Mouse (Mus musculus) MEL (cell line): ENCODE measurements around the gene Hlcs. TPM values are rescaled to one million over a fixed set of nuclear protein-coding genes. Genes with fewer than 3 reads are reported as not detected.

Experiments
- DNase-seq: peaks from one replicate; pipeline ENCODE4 v3.0.0; 2011; ENCODE audit warnings: low read depth, low spot score
- H3K27ac ChIP-seq: 2 replicates; pipeline ENCODE4 v1.5.1; 2012; ENCODE audit warnings: low read depth, mild to moderate bottlenecking, control low read depth, low read length, moderate library complexity; ENCODE audit not compliant: control insufficient read depth
- H3K27me3 ChIP-seq, 2 experiments: fragments of 150-350 bp in 1 of 2; sonication (generic) in 1 of 2; 2 replicates each; pipeline ENCODE4 v1.6.1; 2012; ENCODE audit warnings: low read length in 2 of 2, mild to moderate bottlenecking in 2 of 2, improper control_type of control experiment in 1 of 2, moderate library complexity in 1 of 2; ENCODE audit not compliant: insufficient read depth in 2 of 2, control insufficient read depth in 1 of 2
- H3K36me3 ChIP-seq, 2 experiments: 2 replicates each; pipeline ENCODE4 v1.6.1; 2012 to 2014; ENCODE audit warnings: low read length in 2 of 2, improper control_type of control experiment in 1 of 2, inconsistent platforms in 1 of 2, mild to moderate bottlenecking in 1 of 2; ENCODE audit not compliant: insufficient read depth in 2 of 2, control insufficient read depth in 1 of 2
- H3K4me1 ChIP-seq, 2 experiments: fragments of 150-350 bp in 1 of 2; sonication (generic) in 1 of 2; 2 replicates each; pipeline ENCODE4 v1.6.1; 2012; ENCODE audit warnings: low read length in 2 of 2, improper control_type of control experiment in 1 of 2, mild to moderate bottlenecking in 1 of 2; ENCODE audit not compliant: insufficient read depth in 2 of 2, control insufficient read depth in 1 of 2
- H3K4me3 ChIP-seq, 2 experiments: fragments of 150-350 bp in 1 of 2; sonication (generic) in 1 of 2; 2 replicates each; pipeline ENCODE4 v1.5.1; 2012; ENCODE audit warnings: low read depth in 2 of 2, low read length in 2 of 2, mild to moderate bottlenecking in 2 of 2, moderate library complexity in 2 of 2, control low read depth in 1 of 2, improper control_type of control experiment in 1 of 2; ENCODE audit not compliant: control insufficient read depth in 1 of 2, insufficient read depth in 1 of 2
- H3K79me2 ChIP-seq: 2 replicates; pipeline ENCODE4 v1.6.1; 2012; ENCODE audit warnings: mild to moderate bottlenecking, low read length, moderate library complexity; ENCODE audit not compliant: control insufficient read depth, poor library complexity, insufficient read depth
- H3K9ac ChIP-seq: 2 replicates; pipeline ENCODE4 v1.6.1; 2012; ENCODE audit warnings: low read depth, mild to moderate bottlenecking, control low read depth, low read length, moderate library complexity; ENCODE audit not compliant: control insufficient read depth, poor library complexity, severe bottlenecking
- H3K9me3 ChIP-seq: fragments of 150-350 bp; sonication (generic); replicated peaks from 2 replicates; pipeline ENCODE4 v1.6.1; 2012; ENCODE audit warnings: mild to moderate bottlenecking, low read length, improper control_type of control experiment, moderate library complexity; ENCODE audit not compliant: insufficient read depth
- BHLHE40 ChIP-seq: IDR thresholded peaks from 2 replicates; pipeline ENCODE4 v1.6.1; 2012; ENCODE audit warnings: low read depth, mild to moderate bottlenecking, inconsistent platforms, low read length, improper control_type of control experiment, borderline replicate concordance
- ELF1 ChIP-seq: IDR thresholded peaks from 2 replicates; pipeline ENCODE4 v1.6.1; 2014; ENCODE audit warnings: low read depth, mild to moderate bottlenecking, inconsistent platforms, low read length, improper control_type of control experiment, moderate library complexity
- EP300 ChIP-seq, 2 experiments: IDR thresholded peaks; 2 replicates each; pipeline ENCODE4 v1.6.1; 2011; ENCODE audit warnings: improper control_type of control experiment in 2 of 2, low read length in 2 of 2, low read depth in 1 of 2, mild to moderate bottlenecking in 1 of 2
- ETS1 ChIP-seq: IDR thresholded peaks from 2 replicates; pipeline ENCODE4 v1.6.1; 2012; ENCODE audit warnings: low read depth, mild to moderate bottlenecking, inconsistent platforms, low read length, improper control_type of control experiment, moderate library complexity
- GATA1 ChIP-seq: IDR thresholded peaks from 2 replicates; pipeline ENCODE4 v1.6.1; 2011; ENCODE audit warnings: low read depth, low read length, improper control_type of control experiment
- JUND ChIP-seq: IDR thresholded peaks from 2 replicates; pipeline ENCODE4 v1.6.1; 2011; ENCODE audit warnings: low read depth, mild to moderate bottlenecking, improper control_type of control experiment, low read length
- KAT2A ChIP-seq: conservative IDR thresholded peaks from 2 replicates; pipeline ENCODE4 v1.6.1; 2012; ENCODE audit warnings: low read depth, low read length, improper control_type of control experiment, inconsistent platforms
- MAFK ChIP-seq: IDR thresholded peaks from 2 replicates; pipeline ENCODE4 v1.6.1; 2011; ENCODE audit warnings: low read depth, mild to moderate bottlenecking, low read length, improper control_type of control experiment, borderline replicate concordance
- MAZ ChIP-seq: IDR thresholded peaks from 2 replicates; pipeline ENCODE4 v1.6.1; 2012; ENCODE audit warnings: low read depth, mild to moderate bottlenecking, inconsistent platforms, low read length, improper control_type of control experiment
- MEF2A ChIP-seq: IDR thresholded peaks from 2 replicates; pipeline ENCODE4 v1.6.1; 2014; ENCODE audit warnings: low read depth, mild to moderate bottlenecking, inconsistent platforms, low read length, improper control_type of control experiment; ENCODE audit not compliant: poor library complexity, insufficient replicate concordance, severe bottlenecking; ENCODE audit errors: extremely low read depth
- MXI1 ChIP-seq: IDR thresholded peaks from 2 replicates; pipeline ENCODE4 v1.6.1; 2011; ENCODE audit warnings: mild to moderate bottlenecking, low read depth, low read length, improper control_type of control experiment
- MYC ChIP-seq: IDR thresholded peaks from 2 replicates; pipeline ENCODE4 v1.6.1; 2011; ENCODE audit warnings: low read depth, mild to moderate bottlenecking, low read length, improper control_type of control experiment, moderate library complexity
- NRF1 ChIP-seq: IDR thresholded peaks from 2 replicates; pipeline ENCODE4 v1.6.1; 2014; ENCODE audit warnings: low read depth, mild to moderate bottlenecking, inconsistent platforms, low read length, improper control_type of control experiment, moderate library complexity; ENCODE audit not compliant: poor library complexity, insufficient read depth, severe bottlenecking
- RCOR1 ChIP-seq: IDR thresholded peaks from 2 replicates; pipeline ENCODE4 v1.6.1; 2012; ENCODE audit warnings: low read depth, mild to moderate bottlenecking, inconsistent platforms, low read length, improper control_type of control experiment
- SIN3A ChIP-seq: IDR thresholded peaks from 2 replicates; pipeline ENCODE4 v1.6.1; 2012; ENCODE audit warnings: low read length, improper control_type of control experiment, inconsistent platforms
- SMC3 ChIP-seq: IDR thresholded peaks from 2 replicates; pipeline ENCODE4 v1.6.1; 2011; ENCODE audit warnings: low read depth, low read length, improper control_type of control experiment
- TAL1 ChIP-seq: IDR thresholded peaks from 2 replicates; pipeline ENCODE4 v1.6.1; 2012; ENCODE audit warnings: mild to moderate bottlenecking, inconsistent platforms, low read length, moderate library complexity, mixed read lengths
- TBP ChIP-seq: IDR thresholded peaks from 2 replicates; pipeline ENCODE4 v1.8.0; 2011; ENCODE audit warnings: low read depth, low read length, improper control_type of control experiment
- TCF12 ChIP-seq: IDR thresholded peaks from 2 replicates; pipeline ENCODE4 v1.6.1; 2014; ENCODE audit warnings: low read depth, mild to moderate bottlenecking, inconsistent platforms, low read length, improper control_type of control experiment, moderate library complexity
- UBTF ChIP-seq: IDR thresholded peaks from 2 replicates; pipeline ENCODE4 v1.6.1; 2012; ENCODE audit warnings: low read depth, mild to moderate bottlenecking, inconsistent platforms, low read length, improper control_type of control experiment, moderate library complexity, borderline replicate concordance; ENCODE audit not compliant: insufficient read depth
- ZC3H11A ChIP-seq: IDR thresholded peaks from 2 replicates; pipeline ENCODE4 v1.6.1; 2012; ENCODE audit warnings: low read depth, mild to moderate bottlenecking, inconsistent platforms, low read length, improper control_type of control experiment
- ZKSCAN1 ChIP-seq: IDR thresholded peaks from 2 replicates; pipeline ENCODE4 v1.6.1; 2012; ENCODE audit warnings: low read depth, mild to moderate bottlenecking, inconsistent platforms, low read length, improper control_type of control experiment, moderate library complexity
- ZMIZ1 ChIP-seq: IDR thresholded peaks from 2 replicates; pipeline ENCODE4 v1.6.1; 2012; ENCODE audit warnings: low read depth, mild to moderate bottlenecking, inconsistent platforms, low read length, improper control_type of control experiment, moderate library complexity
- polyA plus RNA-seq, 2 experiments: library from polyadenylated mRNA; stranded (reverse) in 1 of 2; unstranded in 1 of 2; fragments of >175 nt in 1 of 2; fragments of >200 nt in 1 of 2; gene quantifications; 2 replicates each; pipeline versions ENCODE4 v1.2.1 to v1.2.4; 2012; ENCODE audit warnings: low replicate concordance in 2 of 2, low read depth in 1 of 2; ENCODE audit not compliant: insufficient read length in 2 of 2, insufficient read depth in 1 of 2, missing spikeins in 1 of 2
- total RNA-seq: library from RNA; depleted of rRNA; stranded (reverse); fragments of 300-350 nt; gene quantifications from 2 replicates; pipeline ENCODE4 v1.2.3, GENCODE M21; 2012

Gene Hlcs
- total and polyA plus RNA-seq, 3 experiments: 3.3 to 6.4 TPM; not detected in 1

- peaks cover 0 to 25% of the 10 kb centered on the region in 2 experiments; a peak in 2 of 4 replicates for H3K36me3 ChIP-seq
- peak overlapping the region; percentile 38; the same call in 1 of the 2 replicates for H3K27ac ChIP-seq
- TF ChIP-seq KAT2A (no peak), GATA1 (peak; percentile 80), ETS1 (peak; percentile 68), RCOR1 (peak; percentile 44; the same call in 1 of the 2 replicates), TCF12 (peak; percentile 69), TBP (no peak), MYC (no peak), BHLHE40 (no peak), SIN3A (peak; percentile 1; the same call in 1 of the 2 replicates), MEF2A (no peak), TAL1 (peak; percentile 12; the same call in 1 of the 2 replicates), MAFK (no peak), MAZ (no peak), ELF1 (no peak), JUND (peak; percentile 64), ZC3H11A (no peak), NRF1 (no peak), UBTF (no peak), MXI1 (peak; percentile 50; the same call in 1 of the 2 replicates), ZKSCAN1 (no peak), ZMIZ1 (no peak), EP300 (IDR thresholded peaks at IDR 0.05; ENCODE audit: low read depth in 1 of 2, low read length in 2 of 2) (peak; percentile 53 to 70), SMC3 (no peak)
- H3K4me3 ChIP-seq: peak overlapping the region; percentile 12 to 31; a peak in 2 of 4 replicates
- no peaks in the 10 kb centered on the region for H3K9me3 ChIP-seq
- peaks cover 14 to 38% of the 10 kb centered on the region in 2 experiments for H3K4me1 ChIP-seq
- H3K79me2 ChIP-seq: no peaks in the 10 kb centered on the region
- no peak overlapping the region for H3K9ac ChIP-seq
- DNase-seq: peak; percentile 83
- H3K27me3 ChIP-seq: no peaks in the 10 kb centered on the region
These were observed 76.9 kb downstream of the Hlcs start for GRCm38 (mm10) chr16:94236226-94237129.
